In the genomic region with DNA sequence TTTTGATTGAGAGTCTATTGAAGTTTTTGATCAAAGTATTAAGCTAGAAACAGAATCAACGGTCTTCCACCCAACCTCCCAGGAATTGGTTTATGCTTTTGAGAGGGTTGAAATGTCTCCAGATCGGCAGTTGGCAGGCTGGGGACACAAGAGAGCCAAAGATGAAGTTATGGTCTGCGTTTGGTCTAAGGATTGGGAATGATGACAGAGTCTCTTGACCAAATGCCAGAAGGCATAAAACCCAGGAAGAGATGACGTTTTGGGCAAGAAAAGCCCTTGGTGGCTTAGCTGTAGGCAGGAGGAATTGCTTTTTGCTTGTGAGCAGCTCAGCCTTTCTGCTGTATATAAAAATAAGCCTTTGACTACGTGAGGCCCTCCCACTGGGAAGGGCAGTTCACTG, we compare ENCODE assay signal across 11 mouse cellular contexts.
DNase-seq lines count a peak whose midpoint lies in the region; ATAC-seq and TF ChIP-seq lines count a peak whose summit lies in the region.
"Had no signal": no experiment of that assay in that cellular context is flagged by ENCODE, and none has a peak within 500 bp of the region (broad histone marks: within the 10 kb centered on the region; RNA-seq: fewer than 3 reads in every experiment).

No protein-coding gene starts in this region.

- H3K9me3 ChIP-seq in lung, postnatal 0 days (ENCODE audit: low read length), result no peaks in the 10 kb centered on the region
- H3K9me3 ChIP-seq: heart, embryonic 15.5 days had no signal

- TF ChIP-seq CTCF in lung, postnatal 0 days (IDR thresholded peaks at IDR 0.05), result no peak

- no peak overlapping the region for H3K9ac ChIP-seq in lung, postnatal 0 days (replicated peaks; ENCODE audit: low read depth)
- H3K9ac ChIP-seq: heart, embryonic 15.5 days had no signal

- peak; percentile 8 for ATAC-seq in lung, postnatal 0 days

- H3K4me3 ChIP-seq in lung, postnatal 0 days (ENCODE audit: low read depth, low read length), result no peak overlapping the region
- H3K4me3 ChIP-seq: heart, embryonic 15.5 days had no signal

- 42% methylated on average over 5 of the region's 5 CpGs for WGBS in lung, postnatal 0 days

- intact Hi-C loops in gastrocnemius, postnatal 36 days (cut with DNase I), result no loop called here

- H3K27me3 ChIP-seq in lung, postnatal 0 days (replicated peaks; ENCODE audit: insufficient read depth, low read length), result no peaks in the 10 kb centered on the region

- 0 out of 2 replicates have a peak overlapping the region, but pooled peaks have one; percentile 15 for H3K27ac ChIP-seq in lung, postnatal 0 days (ENCODE audit: low read length)
- H3K27ac ChIP-seq: heart, embryonic 15.5 days had no signal

- H3K4me1 ChIP-seq in lung, postnatal 0 days (ENCODE audit: insufficient read depth, low read depth, low read length), result peaks cover 4% of the 10 kb centered on the region; the same call in 1 of the 2 replicates

- H3K36me3 ChIP-seq in lung, postnatal 0 days (ENCODE audit: insufficient read depth, low read length), result no peaks in the 10 kb centered on the region
- H3K36me3 ChIP-seq: heart, embryonic 15.5 days had no signal

- peak; percentile 55 for DNase-seq in adrenal gland, postnatal 10 days
- DNase-seq in adrenal gland, postnatal 4 days (ENCODE audit: low spot score in 2 of 2), result no peak
- DNase-seq in kidney, postnatal 14 days, result peak; percentile 43
- DNase-seq in kidney, adult 18-20 months, result no peak
- DNase-seq in gastrocnemius, postnatal 36 days, result peak; percentile 58 to 68
- peak; percentile 71 for DNase-seq in lung, postnatal 0 days (ENCODE audit: low spot score)
- DNase-seq in right cerebral cortex, postnatal 14 days, result no peak
- no peak for DNase-seq in adrenal gland, postnatal 25 days
- DNase-seq: midbrain, embryonic 14.5 days; right cerebral cortex, adult 18-20 months had no signal

- no peak overlapping the region for H3K4me2 ChIP-seq in lung, postnatal 0 days (replicated peaks; ENCODE audit: low read depth, low read length)
- H3K4me2 ChIP-seq: heart, embryonic 15.5 days had no signal

- TF ChIP-seq EP300 in lung, postnatal 0 days (IDR thresholded peaks at IDR 0.05), result 0 out of 2 replicates have a peak, but pooled peaks have one; percentile 30

Comparison
In these comparisons a context has a peak if more than half of its experiments do, and no peak if none do; other contexts are left out.
1. DNase-seq: peak in adrenal gland, postnatal 10 days (single experiment), kidney, postnatal 14 days (single experiment), gastrocnemius, postnatal 36 days (2 of 2) and lung, postnatal 0 days (single experiment); none in adrenal gland, postnatal 4 days (0 of 2), kidney, adult 18-20 months (single experiment), right cerebral cortex, postnatal 14 days (single experiment) and adrenal gland, postnatal 25 days (single experiment).